Mouse (Mus musculus): ENCODE measurements around the gene Cdon.

- TF ChIP-seq ZNF384 (IDR thresholded peaks at IDR 0.05; ENCODE audit: low read depth, low read length) (no peak), CHD2 (IDR thresholded peaks at IDR 0.05; ENCODE audit: low read depth, low read length) (no peak), ZC3H11A (IDR thresholded peaks at IDR 0.05; ENCODE audit: borderline replicate concordance, low read depth, low read length) (no peak)
These were observed 15.7 kb upstream of the Cdon start for GRCm38 (mm10) chr9:35405038-35405905.

Data from ES-E14 (cell line).